Mouse (Mus musculus) heart, embryonic 11.5 days (tissue): ENCODE measurements around the gene Iqschfp. TPM values are rescaled to one million over a fixed set of nuclear protein-coding genes. Genes with fewer than 3 reads are reported as not detected.
"Not testable (repeated sequence)": the region's sequence is repeated elsewhere in the genome, so short reads cannot be mapped to it uniquely, and the experiment has no call there.

Source experiments
- ATAC-seq: fragments of 200-750 bp; cut with Nextera tagmentation; replicated peaks from 2 replicates; pipeline ENCODE4 v1.8.0; 2017; ENCODE audit warnings: moderate library complexity; ENCODE audit not compliant: insufficient number of reproducible peaks, low FRiP score, low TSS enrichment
- H3K27ac ChIP-seq: fragments of 300-500 bp; sonication (generic); 2 replicates; pipeline ENCODE4 v1.5.1; 2014; ENCODE audit warnings: mild to moderate bottlenecking, low read depth, low read length
- H3K27me3 ChIP-seq: fragments of 300-500 bp; sonication (generic); 2 replicates; pipeline ENCODE4 v1.6.1; 2014; ENCODE audit warnings: mild to moderate bottlenecking, low read length, mixed read lengths; ENCODE audit not compliant: control insufficient read depth, insufficient read depth
- H3K36me3 ChIP-seq: fragments of 300-500 bp; sonication (generic); 2 replicates; pipeline ENCODE4 v1.6.1; 2014; ENCODE audit warnings: mild to moderate bottlenecking, low read length, moderate library complexity, mixed read lengths; ENCODE audit not compliant: control insufficient read depth, insufficient read depth
- H3K4me1 ChIP-seq: fragments of 300-500 bp; sonication (generic); 2 replicates; pipeline ENCODE4 v1.6.1; 2014; ENCODE audit warnings: low read length; ENCODE audit not compliant: control insufficient read depth, insufficient read depth
- H3K4me2 ChIP-seq: fragments of 300-500 bp; sonication (generic); 2 replicates; pipeline ENCODE4 v1.6.1; 2014; ENCODE audit warnings: mild to moderate bottlenecking, moderate library complexity
- H3K4me3 ChIP-seq: fragments of 300-500 bp; sonication (generic); 2 replicates; pipeline ENCODE4 v1.5.1; 2014; ENCODE audit warnings: low read depth, low read length
- H3K9ac ChIP-seq: fragments of 300-500 bp; sonication (generic); 2 replicates; pipeline ENCODE4 v1.6.1; 2014; ENCODE audit warnings: mild to moderate bottlenecking, low read depth, low read length, moderate library complexity
- H3K9me3 ChIP-seq: fragments of 300-500 bp; sonication (generic); replicated peaks from 2 replicates; pipeline ENCODE4 v1.6.1; 2016; ENCODE audit warnings: low read length; ENCODE audit not compliant: control insufficient read depth
- WGBS: fragments of 180-500 bp; shearing (Covaris S2); extraction: QIAGEN DNeasy Blood & Tissue Kit; methylation state at CpG from one replicate; pipeline ENCODE4 v1.1.7; 2014; ENCODE audit not compliant: insufficient replicate concordance; 5-methylcytosine and 5-hydroxymethylcytosine counted together
- polyA plus RNA-seq: library from polyadenylated mRNA; unstranded; fragments of >200 nt; fragmentation: Nextera tagmentation; extraction: Ambion mirVana; gene quantifications from 2 replicates; pipeline ENCODE4 v1.2.1, GENCODE M21; 2014

The Iqschfp gene
- polyA plus RNA-seq, 1 experiment from 2014 or later: 0.26 TPM

DNA sequence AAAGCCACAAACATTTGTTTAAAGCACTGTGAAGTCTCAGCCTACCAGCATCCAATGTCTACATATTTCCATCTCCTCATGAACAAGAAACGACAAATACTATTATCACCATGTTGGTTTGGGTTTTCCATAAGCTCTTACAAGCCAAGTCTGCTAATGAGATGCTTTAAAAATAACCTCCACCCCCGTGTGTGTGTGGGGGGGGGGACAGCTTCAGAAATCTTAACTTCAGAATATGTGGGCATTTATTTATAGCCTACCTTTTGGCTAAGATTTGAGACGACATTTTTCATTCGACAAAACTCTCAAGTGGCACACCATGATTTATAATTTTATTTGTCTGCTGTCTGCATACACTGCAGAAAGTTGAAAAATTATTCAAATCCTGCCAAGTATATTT is 185.4 kb downstream of the Iqschfp start:
- Histone ChIP-seq H3K4me1 (no peaks in the 10 kb centered on the region), H3K4me3 (no peak overlapping the region), H3K27me3 (no peaks in the 10 kb centered on the region), H3K27ac (no peak overlapping the region), H3K4me2 (no peak overlapping the region), H3K36me3 (no peaks in the 10 kb centered on the region), H3K9ac (no peak overlapping the region), H3K9me3 (no peaks in the 10 kb centered on the region)
- 64% methylated on average over 4 of the region's 4 CpGs for WGBS
- ATAC-seq: no peak

DNA sequence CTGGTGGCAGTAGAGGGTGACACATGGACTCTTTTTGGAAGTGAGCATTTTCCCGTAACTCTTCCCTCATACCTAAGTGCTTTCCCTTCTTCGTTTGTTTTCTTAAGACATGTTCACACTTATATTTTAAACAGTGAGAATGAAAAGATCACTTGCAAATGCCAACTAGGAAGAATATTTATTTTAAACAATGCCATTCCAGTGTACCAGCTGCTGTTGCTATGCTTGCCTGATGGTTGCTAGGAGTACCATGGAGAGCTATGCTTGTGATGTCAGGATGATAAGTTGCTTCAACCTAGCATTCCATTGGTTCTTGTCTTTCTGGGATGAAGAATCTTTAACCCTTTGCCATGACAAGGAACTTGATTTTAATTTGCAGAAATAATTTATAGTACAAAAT is 193.0 kb downstream of the Iqschfp start:
- Histone ChIP-seq H3K9me3 (no peaks in the 10 kb centered on the region), H3K4me1 (no peaks in the 10 kb centered on the region), H3K36me3 (no peaks in the 10 kb centered on the region), H3K4me2 (no peak overlapping the region), H3K27me3 (no peaks in the 10 kb centered on the region), H3K4me3 (no peak overlapping the region), H3K27ac (no peak overlapping the region), H3K9ac (no peak overlapping the region)
- ATAC-seq: no peak
- WGBS: 85% methylated on average over 2 of the region's 2 CpGs

DNA sequence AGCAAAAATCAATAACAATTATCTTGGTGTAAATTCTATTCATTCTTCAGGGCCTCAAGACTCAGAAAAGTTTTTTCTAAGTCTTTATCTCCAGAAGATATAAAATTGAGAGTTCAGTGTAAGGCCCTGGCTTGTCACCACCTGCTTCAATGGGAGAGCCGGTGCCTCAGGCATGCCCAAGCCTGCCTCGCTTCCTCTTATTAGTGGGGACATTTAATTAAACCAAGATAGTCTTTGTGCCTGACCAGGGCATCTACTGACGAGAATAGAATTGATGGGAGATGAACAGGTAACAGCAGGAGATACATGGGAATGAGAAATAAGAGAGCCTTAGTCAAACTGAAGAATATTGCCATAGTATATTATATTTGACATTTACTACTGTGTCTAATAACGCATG is 200.1 kb downstream of the Iqschfp start:
- Histone ChIP-seq H3K4me3 (no peak overlapping the region), H3K27ac (no peak overlapping the region), H3K4me1 (no peaks in the 10 kb centered on the region), H3K4me2 (no peak overlapping the region), H3K36me3 (no peaks in the 10 kb centered on the region), H3K9me3 (no peaks in the 10 kb centered on the region), H3K27me3 (no peaks in the 10 kb centered on the region), H3K9ac (no peak overlapping the region)
- WGBS: 78% methylated on average over 4 of the region's 4 CpGs
- no peak for ATAC-seq

DNA sequence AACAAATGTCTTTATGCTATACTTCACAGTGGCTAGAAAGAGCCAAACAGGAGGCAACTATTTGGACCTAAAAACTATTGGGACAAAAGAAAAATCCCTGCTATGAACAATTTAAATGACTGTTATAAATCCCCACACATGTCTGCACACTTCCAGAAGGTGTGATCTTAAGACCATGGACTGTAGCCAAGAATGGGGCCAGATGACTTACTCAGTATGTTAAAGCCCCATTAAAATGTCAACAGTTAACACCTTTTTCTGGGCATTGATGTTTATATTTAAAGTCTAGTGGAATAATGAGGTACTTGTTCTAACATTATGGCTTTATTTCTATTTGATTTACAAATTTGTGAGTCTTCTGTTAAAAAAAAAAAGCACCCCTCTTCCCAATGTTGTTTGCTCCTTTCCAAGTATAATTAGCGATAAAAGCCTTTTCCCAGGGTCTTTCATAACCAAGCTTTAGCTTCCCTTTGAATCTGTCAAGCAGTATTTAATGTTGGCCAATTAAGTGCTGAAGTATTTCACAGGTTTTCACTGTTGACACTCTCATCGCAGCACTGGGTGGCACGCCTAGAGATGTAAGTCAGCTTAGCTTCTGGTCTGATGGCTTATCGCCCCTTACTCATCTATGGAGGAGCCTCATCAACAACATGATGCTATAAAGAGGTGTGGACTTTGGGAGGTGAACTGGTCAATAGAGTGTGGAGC is 204.8 kb downstream of the Iqschfp start:
- H3K4me2 ChIP-seq: no peak overlapping the region

DNA sequence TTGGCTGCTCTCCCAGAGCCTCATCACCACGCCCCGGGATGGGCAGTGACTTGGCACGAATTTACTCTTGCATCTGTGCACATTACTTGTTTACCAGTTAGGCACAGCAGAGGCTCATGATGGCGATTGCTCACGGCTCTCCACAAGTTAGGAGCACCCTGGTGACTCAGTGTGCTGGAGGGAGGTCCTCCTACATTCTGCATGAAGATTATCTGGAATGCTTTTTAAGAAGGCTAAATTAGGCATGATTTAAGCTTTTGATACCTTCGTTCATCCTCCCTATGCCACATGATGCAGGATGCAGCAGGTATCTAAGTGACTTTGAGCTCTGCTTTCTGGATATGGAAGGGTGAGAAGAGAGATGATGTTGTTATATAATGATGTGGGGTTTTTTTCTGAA is 207.5 kb downstream of the Iqschfp start:
- not testable (repeated sequence) for ATAC-seq, H3K9me3 ChIP-seq, H3K27ac ChIP-seq, H3K9ac ChIP-seq, H3K4me1 ChIP-seq, H3K27me3 ChIP-seq, H3K36me3 ChIP-seq, H3K4me2 ChIP-seq, H3K4me3 ChIP-seq
- WGBS: 80% methylated on average over 6 of the region's 6 CpGs

More for the DNA sequence above, 204.8 kb downstream of the Iqschfp start:
- Histone ChIP-seq H3K27ac (no peak overlapping the region), H3K9me3 (no peaks in the 10 kb centered on the region), H3K4me3 (no peak overlapping the region), H3K36me3 (no peaks in the 10 kb centered on the region), H3K9ac (no peak overlapping the region), H3K4me1 (no peaks in the 10 kb centered on the region), H3K27me3 (no peaks in the 10 kb centered on the region)
- WGBS: 70% methylated on average over 4 of the region's 4 CpGs
- ATAC-seq: no peak

DNA sequence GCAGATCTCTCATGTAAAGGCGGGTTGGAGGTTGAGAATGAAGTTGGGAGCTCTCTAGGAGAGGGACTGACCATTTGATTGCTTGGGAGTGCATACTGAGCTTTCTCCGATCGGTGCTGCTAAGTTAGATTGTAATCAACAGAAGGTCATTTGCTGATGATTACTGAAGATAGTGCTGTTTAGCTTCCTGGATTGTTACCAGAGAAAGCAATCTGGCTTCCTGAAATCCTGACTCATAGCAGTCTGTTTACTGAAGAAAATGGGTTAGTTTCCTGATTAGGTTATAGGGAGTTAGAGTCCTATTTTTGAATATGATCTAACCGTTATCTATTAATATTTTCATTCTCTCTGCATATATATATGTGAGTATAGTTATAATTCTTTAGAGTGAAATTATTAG is 209.3 kb downstream of the Iqschfp start:
- Histone ChIP-seq H3K36me3 (no peaks in the 10 kb centered on the region), H3K27ac (no peak overlapping the region), H3K9me3 (no peaks in the 10 kb centered on the region), H3K4me2 (no peak overlapping the region), H3K4me3 (no peak overlapping the region), H3K4me1 (no peaks in the 10 kb centered on the region), H3K27me3 (no peaks in the 10 kb centered on the region), H3K9ac (no peak overlapping the region)
- WGBS: 58% methylated on average over 4 of the region's 4 CpGs
- ATAC-seq: no peak

DNA sequence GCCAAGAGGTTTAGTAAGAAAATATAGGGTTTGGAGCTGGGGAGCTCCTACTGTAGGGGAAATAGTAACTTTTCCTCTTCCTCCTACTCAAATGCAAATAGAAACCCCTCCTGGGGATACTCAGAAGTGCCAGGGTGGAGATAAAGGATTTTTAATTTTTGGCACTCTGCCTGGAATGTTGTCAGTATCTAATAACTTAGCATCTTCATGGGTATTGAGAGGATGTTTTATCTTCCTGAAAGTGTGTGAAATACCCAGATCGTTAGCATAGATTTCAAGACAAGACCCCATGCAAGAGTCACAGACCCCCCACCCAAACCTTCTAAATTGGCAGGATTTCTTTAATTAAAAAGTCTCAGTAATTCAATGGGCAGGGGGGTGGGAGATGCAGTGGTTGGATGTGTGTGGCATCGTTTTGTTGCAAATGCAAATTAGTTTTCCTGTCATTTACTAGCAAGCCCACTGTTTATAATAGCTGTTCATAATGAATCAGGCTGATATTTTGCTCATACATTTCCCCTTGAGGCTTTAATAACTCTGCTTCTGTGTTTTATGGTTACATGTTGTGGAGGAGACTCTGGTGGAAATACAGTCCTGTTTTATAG is 213.2 kb downstream of the Iqschfp start:
- H3K9me3 ChIP-seq: no peaks in the 10 kb centered on the region
- H3K4me2 ChIP-seq: no peak overlapping the region
- H3K27ac ChIP-seq: no peak overlapping the region
- no peak overlapping the region for H3K4me3 ChIP-seq
- H3K9ac ChIP-seq: no peak overlapping the region
- H3K27me3 ChIP-seq: no peaks in the 10 kb centered on the region
- 58% methylated on average over 2 of the region's 2 CpGs for WGBS
- no peak for ATAC-seq
- no peaks in the 10 kb centered on the region for H3K4me1 ChIP-seq
- H3K36me3 ChIP-seq: no peaks in the 10 kb centered on the region

DNA sequence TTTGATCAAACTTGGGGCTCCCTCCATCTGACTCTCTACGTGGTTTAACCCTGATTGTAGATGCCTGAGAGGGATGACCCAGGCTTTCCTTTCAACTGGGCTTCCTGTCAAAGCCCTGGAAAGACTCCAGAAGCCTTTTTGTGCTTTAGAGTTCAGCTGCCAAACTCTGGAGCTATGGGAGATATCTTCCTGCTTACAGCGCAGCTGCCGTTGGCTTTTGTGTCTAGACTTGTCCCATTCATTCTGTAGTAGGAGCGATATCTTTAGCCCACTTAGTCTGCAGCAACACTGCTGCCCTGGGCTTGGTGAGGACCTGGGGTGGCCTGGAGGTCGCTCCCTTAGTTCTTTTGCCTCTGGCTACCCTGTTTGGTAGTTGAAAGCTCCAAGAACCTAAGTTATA is 229.3 kb downstream of the Iqschfp start:
- H3K36me3 ChIP-seq: no peaks in the 10 kb centered on the region
- no peak overlapping the region for H3K4me2 ChIP-seq
- H3K9me3 ChIP-seq: no peaks in the 10 kb centered on the region
- no peak overlapping the region for H3K4me3 ChIP-seq
- H3K4me1 ChIP-seq: no peaks in the 10 kb centered on the region
- no peak overlapping the region for H3K27ac ChIP-seq
- WGBS: 31% methylated on average over 5 of the region's 5 CpGs
- no peaks in the 10 kb centered on the region for H3K27me3 ChIP-seq
- no peak overlapping the region for H3K9ac ChIP-seq
- ATAC-seq: no peak

DNA sequence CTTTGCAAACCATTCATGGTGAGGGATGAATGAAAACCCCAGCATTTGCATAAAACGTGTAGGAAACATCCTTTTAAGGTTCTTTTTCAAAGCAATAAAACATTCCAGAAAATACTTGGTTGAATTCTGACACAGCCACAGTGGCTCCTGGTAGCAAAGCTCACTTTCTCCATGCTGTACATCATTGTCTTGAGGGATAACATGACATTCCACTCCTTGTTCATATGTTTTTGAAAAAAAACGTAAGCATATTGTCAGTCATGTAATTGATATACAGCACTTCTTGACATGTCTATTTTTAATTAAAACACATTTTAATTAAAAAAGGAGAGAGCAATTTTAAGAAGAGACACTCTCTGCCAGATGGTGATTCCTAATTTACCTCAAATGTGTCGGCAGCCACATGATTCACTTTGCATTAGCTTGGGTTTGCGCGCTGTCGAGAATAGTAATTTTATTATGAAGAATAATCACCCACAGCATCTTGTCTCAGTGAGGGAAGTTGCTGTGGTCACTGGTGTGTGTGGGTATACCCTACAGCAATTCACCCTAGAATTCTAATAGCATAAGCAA is 234.3 kb downstream of the Iqschfp start:
- Histone ChIP-seq H3K4me1 (no peaks in the 10 kb centered on the region), H3K27me3 (no peaks in the 10 kb centered on the region), H3K36me3 (no peaks in the 10 kb centered on the region), H3K9me3 (no peaks in the 10 kb centered on the region), H3K4me2 (no peak overlapping the region), H3K4me3 (no peak overlapping the region), H3K9ac (no peak overlapping the region), H3K27ac (no peak overlapping the region)
- WGBS: 70% methylated on average over 6 of the region's 6 CpGs
- no peak for ATAC-seq
